Mouse (Mus musculus) heart, embryonic 14.5 days (tissue): Measurements from ENCODE around the gene Olfr38. TPM values are rescaled to one million over a fixed set of nuclear protein-coding genes. Genes with fewer than 3 reads are reported as not detected.

Source experiments
- ATAC-seq: fragments of 200-750 bp; cut with Nextera tagmentation; 2 replicates; pipeline ENCODE4 v1.8.0; 2017; ENCODE audit warnings: low read depth, moderate TSS enrichment; ENCODE audit not compliant: insufficient number of reproducible peaks, insufficient read depth, low FRiP score
- H3K27ac ChIP-seq, 2 experiments: fragments of 200-500 bp in 1 of 2; fragments of 300-500 bp in 1 of 2; sonication (generic) in 1 of 2; replicated peaks in 1 of 2; 2 replicates each; pipeline ENCODE4 v1.5.1; 2012 to 2014; ENCODE audit warnings: low read depth in 2 of 2, low read length in 2 of 2, control low read depth in 1 of 2, mild to moderate bottlenecking in 1 of 2, mixed read lengths in 1 of 2; ENCODE audit not compliant: control insufficient read depth in 1 of 2, insufficient read depth in 1 of 2
- H3K27me3 ChIP-seq: fragments of 300-500 bp; sonication (generic); 2 replicates; pipeline ENCODE4 v1.6.1; 2014; ENCODE audit warnings: mild to moderate bottlenecking, low read length, control low read depth; ENCODE audit not compliant: control insufficient read depth, insufficient read depth
- H3K36me3 ChIP-seq: fragments of 300-500 bp; sonication (generic); 2 replicates; pipeline ENCODE4 v1.6.1; 2014; ENCODE audit warnings: mild to moderate bottlenecking, control low read depth, low read length, mixed read lengths; ENCODE audit not compliant: control insufficient read depth, insufficient read depth
- H3K4me1 ChIP-seq, 2 experiments: fragments of 200-500 bp in 1 of 2; fragments of 300-500 bp in 1 of 2; sonication (generic) in 1 of 2; 2 replicates each; pipeline ENCODE4 v1.6.1; 2012 to 2014; ENCODE audit warnings: low read length in 2 of 2, control low read depth in 1 of 2, mixed read lengths in 1 of 2; ENCODE audit not compliant: control insufficient read depth in 2 of 2, insufficient read depth in 2 of 2
- H3K4me2 ChIP-seq: fragments of 300-500 bp; sonication (generic); 2 replicates; pipeline ENCODE4 v1.6.1; 2014; ENCODE audit warnings: mild to moderate bottlenecking, low read length
- H3K4me3 ChIP-seq, 2 experiments: fragments of 200-500 bp in 1 of 2; fragments of 300-500 bp in 1 of 2; sonication (generic) in 1 of 2; 2 replicates each; pipeline ENCODE4 v1.5.1; 2012 to 2014; ENCODE audit warnings: low read length in 2 of 2, mild to moderate bottlenecking in 2 of 2, control low read depth in 1 of 2, low read depth in 1 of 2, moderate library complexity in 1 of 2; ENCODE audit not compliant: control insufficient read depth in 1 of 2, insufficient read depth in 1 of 2
- H3K9ac ChIP-seq: fragments of 300-500 bp; sonication (generic); 2 replicates; pipeline ENCODE4 v1.6.1; 2014; ENCODE audit warnings: mild to moderate bottlenecking, low read length
- H3K9me3 ChIP-seq: fragments of 300-500 bp; sonication (generic); 2 replicates; pipeline ENCODE4 v1.6.1; 2016; ENCODE audit warnings: low read length, control low read depth; ENCODE audit not compliant: control insufficient read depth
- WGBS: fragments of 180-500 bp; shearing (Covaris S2); extraction: QIAGEN DNeasy Blood & Tissue Kit; methylation state at CpG from one replicate; pipeline ENCODE4 v1.1.7; 2014; 5-methylcytosine and 5-hydroxymethylcytosine counted together
- polyA plus RNA-seq: library from polyadenylated mRNA; unstranded; fragments of >200 nt; fragmentation: Nextera tagmentation; extraction: Ambion mirVana; gene quantifications from 2 replicates; pipeline ENCODE4 v1.2.1, GENCODE M21; 2014

Olfr38 gene
- not detected in 2 replicates for polyA plus RNA-seq

- WGBS = 71% methylated on average over 1 of the region's 1 CpGs
- no peak within 1 kb of the TSS for H3K4me3 ChIP-seq
- no peaks in the 10 kb centered on the region for H3K36me3 ChIP-seq
- no peaks in the 10 kb centered on the region for H3K27me3 ChIP-seq
- H3K4me1 ChIP-seq = no peaks in the 10 kb centered on the region
- H3K9me3 ChIP-seq = no peaks in the 10 kb centered on the region
- H3K4me2 ChIP-seq = no peak within 1 kb of the TSS
- no peak within 1 kb of the TSS for H3K9ac ChIP-seq
- no peak within 1 kb of the TSS for H3K27ac ChIP-seq
- ATAC-seq = no peak
Measured at GRCm38 (mm10) chr6:42756104-42756503, at the start of gene Olfr38. Olfr38 (plus strand) TSS chr6:42756404.

GRCm38 (mm10) chr6:42709291-42710211 is 46.7 kb upstream of the Olfr38 start, which contains the start of gene Tcaf1:
Tcaf1 (minus strand) TSS chr6:42710088.
- Histone ChIP-seq H3K27ac (peak within 1 kb of the TSS; percentile 86 to 87), H3K4me2 (peak within 1 kb of the TSS; percentile 82), H3K9ac (peak within 1 kb of the TSS; percentile 89), H3K4me3 (peak within 1 kb of the TSS; percentile 81 to 100), H3K27me3 (no peaks in the 10 kb centered on the region), H3K9me3 (no peaks in the 10 kb centered on the region), H3K4me1 (peaks cover 4 to 13% of the 10 kb centered on the region in 2 experiments; a peak in 3 of 4 replicates), H3K36me3 (no peaks in the 10 kb centered on the region)
- WGBS = 1% methylated on average over 26 of the region's 28 CpGs
- ATAC-seq = peak; percentile 98

- Histone ChIP-seq H3K27ac (no peak overlapping the region), H3K9ac (no peak overlapping the region), H3K4me2 (no peak overlapping the region), H3K4me1 (no peaks in the 10 kb centered on the region), H3K36me3 (no peaks in the 10 kb centered on the region), H3K4me3 (no peak overlapping the region), H3K27me3 (no peaks in the 10 kb centered on the region), H3K9me3 (no peaks in the 10 kb centered on the region)
- WGBS = 22% methylated on average over 8 of the region's 8 CpGs
- ATAC-seq = no peak
Measured at GRCm38 (mm10) chr6:42714668-42715067, 41.5 kb upstream of the Olfr38 start.

- Histone ChIP-seq H3K4me1 (no peaks in the 10 kb centered on the region), H3K4me2 (no peak overlapping the region), H3K9me3 (no peaks in the 10 kb centered on the region), H3K36me3 (no peaks in the 10 kb centered on the region), H3K27me3 (no peaks in the 10 kb centered on the region), H3K27ac (no peak overlapping the region), H3K9ac (no peak overlapping the region), H3K4me3 (no peak overlapping the region)
- no peak for ATAC-seq
Measured at GRCm38 (mm10) chr6:42717973-42718372, 38.2 kb upstream of the Olfr38 start.

GRCm38 (mm10) chr6:42739071-42739470 is 17.1 kb upstream of the Olfr38 start, which contains the start of gene Olfr453:
Olfr453 (plus strand) TSS chr6:42739371.
- Histone ChIP-seq H3K4me1 (no peaks in the 10 kb centered on the region), H3K27me3 (no peaks in the 10 kb centered on the region), H3K27ac (no peak within 1 kb of the TSS), H3K9me3 (no peaks in the 10 kb centered on the region), H3K9ac (no peak within 1 kb of the TSS), H3K36me3 (no peaks in the 10 kb centered on the region), H3K4me3 (no peak within 1 kb of the TSS), H3K4me2 (no peak within 1 kb of the TSS)
- ATAC-seq = no peak
- 90% methylated on average over 1 of the region's 1 CpGs for WGBS

- ATAC-seq = no peak
- Histone ChIP-seq H3K4me3 (no peak overlapping the region), H3K36me3 (no peaks in the 10 kb centered on the region), H3K4me1 (no peaks in the 10 kb centered on the region), H3K9me3 (no peaks in the 10 kb centered on the region), H3K27ac (no peak overlapping the region), H3K9ac (no peak overlapping the region), H3K4me2 (no peak overlapping the region), H3K27me3 (no peaks in the 10 kb centered on the region)
- WGBS = 59% methylated on average over 5 of the region's 5 CpGs
Measured at GRCm38 (mm10) chr6:42742303-42742702, 13.9 kb upstream of the Olfr38 start.

- no peak for ATAC-seq
- Histone ChIP-seq H3K9ac (no peak overlapping the region), H3K36me3 (no peaks in the 10 kb centered on the region), H3K27ac (no peak overlapping the region), H3K27me3 (no peaks in the 10 kb centered on the region), H3K4me1 (no peaks in the 10 kb centered on the region), H3K4me3 (no peak overlapping the region), H3K4me2 (no peak overlapping the region), H3K9me3 (0 out of 2 replicates have a peak, but pooled peaks cover 5% of the 10 kb centered on the region)
Measured at GRCm38 (mm10) chr6:42747846-42748245, 8.4 kb upstream of the Olfr38 start.
